Mouse (Mus musculus) hindbrain, embryonic 14.5 days (tissue): ENCODE results near the gene Phf23. TPM values are rescaled to one million over a fixed set of nuclear protein-coding genes. Genes with fewer than 3 reads are reported as not detected.

Experiments
- ATAC-seq: fragments of 200-750 bp; cut with Nextera tagmentation; 2 replicates; pipeline ENCODE4 v1.8.0; 2017; ENCODE audit warnings: moderate number of reproducible peaks, mild to moderate bottlenecking, moderate TSS enrichment, moderate library complexity; ENCODE audit not compliant: low FRiP score
- DNase-seq: peaks from one replicate; pipeline ENCODE4 v3.0.0-alpha.2; 2015; ENCODE audit warnings: low spot score
- H3K27ac ChIP-seq: fragments of 300-500 bp; sonication (generic); 2 replicates; pipeline ENCODE4 v1.5.1; 2014; ENCODE audit warnings: mild to moderate bottlenecking, moderate library complexity
- H3K27me3 ChIP-seq: fragments of 300-500 bp; sonication (generic); 2 replicates; pipeline ENCODE4 v1.6.1; 2014; ENCODE audit warnings: mild to moderate bottlenecking, low read length, mixed read lengths; ENCODE audit not compliant: control insufficient read depth, insufficient read depth
- H3K36me3 ChIP-seq: fragments of 300-500 bp; sonication (generic); replicated peaks from 2 replicates; pipeline ENCODE4 v1.6.1; 2014; ENCODE audit not compliant: control insufficient read depth, insufficient read depth
- H3K4me1 ChIP-seq: fragments of 300-500 bp; sonication (generic); replicated peaks from 2 replicates; pipeline ENCODE4 v1.6.1; 2014; ENCODE audit warnings: antibody characterized with exemption, low read length, mixed read lengths; ENCODE audit not compliant: control insufficient read depth, insufficient read depth
- H3K4me2 ChIP-seq: fragments of 300-500 bp; sonication (generic); replicated peaks from 2 replicates; pipeline ENCODE4 v1.6.1; 2014; ENCODE audit warnings: mild to moderate bottlenecking, moderate library complexity
- H3K4me3 ChIP-seq: fragments of 300-500 bp; sonication (generic); replicated peaks from 2 replicates; pipeline ENCODE4 v1.5.1; 2014; ENCODE audit warnings: mild to moderate bottlenecking, low read length
- H3K9ac ChIP-seq: fragments of 300-500 bp; sonication (generic); 2 replicates; pipeline ENCODE4 v1.6.1; 2014
- H3K9me3 ChIP-seq: fragments of 300-500 bp; sonication (generic); 2 replicates; pipeline ENCODE4 v1.6.1; 2016; ENCODE audit warnings: low read length; ENCODE audit not compliant: control insufficient read depth
- WGBS: fragments of 180-500 bp; shearing (Covaris S2); extraction: QIAGEN DNeasy Blood & Tissue Kit; methylation state at CpG from one replicate; pipeline ENCODE4 v1.1.7; 2014; 5-methylcytosine and 5-hydroxymethylcytosine counted together
- polyA plus RNA-seq: library from polyadenylated mRNA; unstranded; fragments of >200 nt; fragmentation: Nextera tagmentation; extraction: Ambion mirVana; gene quantifications from 2 replicates; pipeline ENCODE4 v1.2.1, GENCODE M21; 2014

Phf23 gene
- polyA plus RNA-seq, 1 experiment from 2014 or later: 38.0 TPM

DNA sequence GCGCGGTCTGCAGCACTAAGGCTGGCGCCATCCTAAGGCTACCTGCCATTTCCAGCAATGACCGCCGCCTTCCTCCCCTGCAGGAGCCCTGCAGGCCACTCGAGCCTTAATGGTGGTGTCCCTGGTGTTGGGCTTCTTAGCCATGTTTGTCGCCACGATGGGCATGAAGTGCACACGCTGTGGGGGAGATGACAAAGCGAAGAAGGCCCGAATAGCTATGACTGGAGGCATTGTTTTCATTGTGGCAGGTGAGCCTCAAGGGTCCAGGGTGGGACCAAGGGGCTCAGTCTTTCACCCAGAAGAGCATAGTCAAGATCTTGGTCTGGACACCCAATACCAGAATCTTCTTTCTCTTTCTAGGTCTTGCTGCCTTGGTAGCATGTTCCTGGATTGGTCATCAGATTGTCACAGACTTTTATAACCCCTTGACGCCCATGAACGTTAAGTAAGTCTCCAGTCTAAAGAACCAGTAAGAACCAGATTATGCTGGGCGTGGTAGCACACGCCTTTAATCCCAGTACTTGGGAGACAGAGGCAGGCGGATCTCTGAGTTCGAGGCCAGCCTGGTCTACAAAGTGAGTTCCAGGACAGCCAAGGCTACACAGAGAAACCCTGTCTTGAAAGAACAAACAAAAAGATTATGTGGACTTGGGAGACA is 28.6 kb upstream of the Phf23 start:
- Histone ChIP-seq H3K4me2 (peak overlapping the region; percentile 42), H3K4me1 (0 out of 2 replicates have a peak, but pooled peaks cover 7% of the 10 kb centered on the region), H3K27me3 (peaks cover 68% of the 10 kb centered on the region), H3K36me3 (peaks cover 38% of the 10 kb centered on the region), H3K4me3 (peak overlapping the region; percentile 16), H3K9ac (peak overlapping the region; percentile 44; the same call in 1 of the 2 replicates), H3K9me3 (no peaks in the 10 kb centered on the region), H3K27ac (no peak overlapping the region)
- no peak for DNase-seq
- ATAC-seq: no peak
- WGBS: 41% methylated on average over 17 of the region's 17 CpGs

DNA sequence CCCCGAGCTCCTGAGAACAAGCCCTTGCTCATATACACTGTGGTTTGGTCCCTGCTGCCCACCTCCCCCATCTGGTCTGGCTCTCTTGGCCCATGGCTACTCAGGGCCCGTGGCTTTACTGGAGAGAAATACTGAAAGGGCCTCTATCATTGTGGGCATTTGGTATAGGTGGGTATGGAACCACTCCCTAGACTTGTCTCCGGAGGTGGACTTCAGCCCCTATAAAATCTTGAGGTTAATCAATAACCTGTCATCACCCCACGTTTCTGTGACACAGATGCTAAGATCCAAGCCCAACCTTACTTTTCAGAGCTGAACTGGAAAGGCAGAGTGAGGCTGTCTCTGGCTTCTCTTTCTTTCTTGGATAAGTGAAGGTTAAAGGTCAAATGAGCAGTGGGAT is 26.8 kb upstream of the Phf23 start:
- peaks cover 56% of the 10 kb centered on the region for H3K36me3 ChIP-seq
- H3K4me2 ChIP-seq: no peak overlapping the region
- H3K27ac ChIP-seq: no peak overlapping the region
- peaks cover 50% of the 10 kb centered on the region for H3K27me3 ChIP-seq
- no peaks in the 10 kb centered on the region for H3K9me3 ChIP-seq
- ATAC-seq (no peak), DNase-seq (no peak)
- no peak overlapping the region for H3K4me3 ChIP-seq
- WGBS: 86% methylated on average over 4 of the region's 4 CpGs
- 0 out of 2 replicates have a peak, but pooled peaks cover 7% of the 10 kb centered on the region for H3K4me1 ChIP-seq
- no peak overlapping the region for H3K9ac ChIP-seq

DNA sequence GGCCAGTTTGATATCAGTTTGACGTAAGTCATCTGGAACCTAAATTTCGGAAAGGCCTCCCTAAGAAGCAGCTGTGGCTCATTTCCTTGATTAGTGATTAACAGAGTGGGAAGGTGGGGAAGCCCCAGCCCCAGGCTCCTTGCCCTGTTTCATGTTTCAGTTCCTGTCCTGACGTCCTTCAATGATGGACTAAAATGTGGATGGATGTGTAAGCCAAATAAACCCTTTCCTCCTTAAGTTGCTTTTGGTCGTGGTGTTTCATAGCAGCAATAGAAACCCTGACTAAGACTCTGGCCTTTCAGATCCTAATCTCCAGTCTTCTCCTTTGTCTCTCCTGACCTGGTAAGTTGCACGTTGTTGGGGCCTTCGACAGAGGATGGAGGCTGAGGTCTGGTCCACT is 25.4 kb upstream of the Phf23 start:
- H3K9me3 ChIP-seq: no peaks in the 10 kb centered on the region
- 90% methylated on average over 6 of the region's 6 CpGs for WGBS
- no peak overlapping the region for H3K27ac ChIP-seq
- ATAC-seq (no peak), DNase-seq (no peak)
- no peak overlapping the region for H3K4me3 ChIP-seq
- H3K4me1 ChIP-seq: 0 out of 2 replicates have a peak, but pooled peaks cover 7% of the 10 kb centered on the region
- H3K27me3 ChIP-seq: peaks cover 36% of the 10 kb centered on the region
- H3K9ac ChIP-seq: no peak overlapping the region
- H3K4me2 ChIP-seq: no peak overlapping the region
- H3K36me3 ChIP-seq: peaks cover 70% of the 10 kb centered on the region

DNA sequence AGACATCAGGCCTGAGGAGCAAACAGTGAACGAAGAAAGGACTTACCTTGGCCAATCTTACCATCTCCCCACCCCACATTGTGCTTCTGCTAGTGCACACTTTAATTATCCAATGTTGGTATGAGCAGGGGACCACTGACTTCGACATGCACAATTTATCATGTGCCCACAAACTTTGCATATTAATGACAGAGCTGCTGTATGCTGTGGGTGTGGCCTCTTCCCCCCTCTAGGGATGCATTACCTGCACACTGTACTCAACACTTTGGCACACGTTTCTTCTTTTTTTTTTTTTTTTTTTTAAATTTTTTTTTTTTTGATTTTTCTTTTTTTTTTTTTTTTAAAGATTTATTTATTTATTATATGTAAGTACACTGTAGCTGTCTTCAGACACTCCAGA is 24.8 kb upstream of the Phf23 start:
- peaks cover 30% of the 10 kb centered on the region for H3K27me3 ChIP-seq
- H3K27ac ChIP-seq: no peak overlapping the region
- ATAC-seq (no peak), DNase-seq (no peak)
- no peak overlapping the region for H3K9ac ChIP-seq
- H3K36me3 ChIP-seq: peaks cover 74% of the 10 kb centered on the region
- 82% methylated on average over 3 of the region's 3 CpGs for WGBS
- no peak overlapping the region for H3K4me3 ChIP-seq
- H3K9me3 ChIP-seq: no peaks in the 10 kb centered on the region
- H3K4me1 ChIP-seq: 0 out of 2 replicates have a peak, but pooled peaks cover 5% of the 10 kb centered on the region
- no peak overlapping the region for H3K4me2 ChIP-seq

DNA sequence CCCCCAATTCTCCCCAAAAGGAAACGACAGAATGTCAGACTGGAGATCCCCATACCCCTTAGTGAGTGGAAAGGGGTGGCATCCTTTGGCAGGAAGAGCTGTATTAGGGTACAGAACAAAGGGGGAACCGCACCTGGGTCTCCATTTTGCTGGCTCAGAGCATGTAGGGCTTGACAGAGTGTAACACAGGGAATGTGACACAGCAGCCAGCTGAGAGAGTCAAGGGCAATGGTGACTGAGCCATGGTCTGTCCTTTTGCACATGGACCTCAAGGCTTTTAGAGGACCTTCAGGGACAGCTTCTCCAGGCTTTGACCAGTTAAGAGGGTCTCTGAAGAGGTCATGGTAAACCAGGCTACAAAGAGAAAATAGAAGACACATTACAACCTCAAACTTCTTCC is 20.7 kb upstream of the Phf23 start:
- no peak overlapping the region for H3K9ac ChIP-seq
- DNase-seq (no peak), ATAC-seq (no peak)
- no peak overlapping the region for H3K4me3 ChIP-seq
- H3K27ac ChIP-seq: no peak overlapping the region
- H3K27me3 ChIP-seq: no peaks in the 10 kb centered on the region
- H3K4me1 ChIP-seq: peaks cover 10% of the 10 kb centered on the region
- no peak overlapping the region for H3K4me2 ChIP-seq
- H3K36me3 ChIP-seq: peaks cover 71% of the 10 kb centered on the region
- H3K9me3 ChIP-seq: no peaks in the 10 kb centered on the region
- 98% methylated on average over 2 of the region's 2 CpGs for WGBS

DNA sequence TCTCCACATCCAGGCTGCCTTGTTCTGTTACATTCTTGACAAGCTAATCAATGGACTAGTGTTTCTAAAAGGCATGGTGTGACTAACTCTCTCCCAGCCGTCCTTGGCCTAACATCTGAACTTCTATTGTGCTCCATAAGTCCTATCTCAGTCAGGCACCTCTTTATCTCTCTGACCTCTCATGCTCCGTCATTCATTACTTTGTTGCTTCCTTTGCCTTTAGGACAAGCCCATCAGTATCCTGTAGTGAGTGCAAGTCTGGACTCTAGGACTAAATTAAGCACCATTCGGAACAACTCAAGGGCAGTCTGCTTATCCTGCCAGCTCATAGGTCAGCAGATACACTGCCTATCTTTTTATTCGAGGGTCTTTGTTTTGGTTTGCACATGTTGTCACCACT is 19.3 kb upstream of the Phf23 start:
- H3K4me2 ChIP-seq: no peak overlapping the region
- no peak overlapping the region for H3K9ac ChIP-seq
- no peaks in the 10 kb centered on the region for H3K27me3 ChIP-seq
- DNase-seq (no peak), ATAC-seq (no peak)
- WGBS: 92% methylated on average over 4 of the region's 4 CpGs
- peaks cover 10% of the 10 kb centered on the region for H3K4me1 ChIP-seq
- no peak overlapping the region for H3K27ac ChIP-seq
- no peaks in the 10 kb centered on the region for H3K9me3 ChIP-seq
- H3K4me3 ChIP-seq: no peak overlapping the region
- peaks cover 61% of the 10 kb centered on the region for H3K36me3 ChIP-seq

DNA sequence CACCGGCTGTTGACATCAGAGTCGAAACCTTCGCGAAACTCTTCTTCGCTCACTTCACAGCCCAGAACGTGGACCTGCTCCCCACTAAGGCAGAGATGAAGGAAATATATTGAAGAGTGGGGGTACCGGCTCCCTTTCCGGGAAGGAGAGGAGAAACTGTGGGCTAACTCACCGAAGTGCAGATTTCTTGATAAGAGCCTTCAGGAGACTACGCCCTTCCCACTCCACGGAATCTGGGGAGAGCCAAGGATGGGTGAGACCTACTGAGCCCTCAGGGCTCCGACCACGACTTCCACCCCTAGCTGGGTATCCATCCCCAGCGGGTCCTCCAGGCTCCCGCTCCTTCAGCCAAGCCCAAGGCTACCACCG is 15.8 kb upstream of the Phf23 start:
- Histone ChIP-seq H3K4me2 (peak overlapping the region; percentile 72), H3K36me3 (peaks cover 39% of the 10 kb centered on the region), H3K27me3 (no peaks in the 10 kb centered on the region), H3K4me3 (peak overlapping the region; percentile 100), H3K9me3 (no peaks in the 10 kb centered on the region), H3K9ac (peak overlapping the region; percentile 78), H3K4me1 (peaks cover 27% of the 10 kb centered on the region), H3K27ac (peak overlapping the region; percentile 100)
- 3% methylated on average over 16 of the region's 16 CpGs for WGBS
- ATAC-seq: no peak
- no peak for DNase-seq

DNA sequence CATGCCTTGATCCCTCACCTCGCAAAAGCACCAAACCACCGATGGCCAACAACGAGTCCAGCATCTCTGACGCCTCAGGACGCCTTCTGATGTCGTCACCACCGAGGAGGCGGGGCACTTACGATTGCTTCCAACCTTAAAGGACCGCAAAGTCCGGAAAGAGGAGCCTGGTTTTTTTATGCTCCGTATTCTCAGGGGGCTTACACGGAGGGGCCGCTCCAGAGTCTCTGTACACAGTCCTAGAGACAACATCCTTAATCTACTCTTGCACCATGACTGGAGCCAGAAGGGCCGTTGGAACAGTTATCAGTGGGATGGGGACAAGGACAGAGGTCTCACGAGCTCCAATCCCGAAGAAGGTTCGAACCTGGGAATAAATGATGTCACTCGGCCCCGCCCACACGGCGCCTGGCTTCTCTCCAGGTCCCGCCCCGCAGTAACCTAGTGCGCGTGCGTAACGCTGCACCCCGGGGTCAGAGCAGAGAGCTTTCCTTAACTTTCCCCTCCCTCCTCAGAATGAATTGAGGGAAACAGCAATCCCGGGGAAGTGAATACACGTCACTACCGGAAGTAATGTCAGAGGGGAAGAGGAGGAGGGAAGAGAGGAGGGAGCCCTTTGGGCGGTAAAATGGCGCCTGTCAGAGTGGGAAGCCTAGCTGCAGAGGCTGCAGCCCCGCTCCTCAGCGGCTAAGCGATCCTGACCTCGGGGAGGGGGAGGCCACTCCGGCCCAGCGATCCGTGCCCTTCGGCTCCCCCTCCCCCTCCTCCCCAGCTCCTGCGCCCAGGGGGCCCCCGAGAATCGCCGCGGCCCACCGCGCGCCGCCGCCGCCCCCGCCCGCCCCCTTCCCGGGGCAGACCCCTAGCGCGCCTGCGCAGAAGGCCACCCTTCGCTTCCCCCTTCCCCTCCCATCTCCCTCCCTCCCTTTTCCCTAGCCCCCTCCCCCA is 15.1 kb upstream of the Phf23 start:
- H3K4me1 ChIP-seq: peaks cover 27% of the 10 kb centered on the region
- H3K36me3 ChIP-seq: peaks cover 39% of the 10 kb centered on the region
- peak overlapping the region; percentile 100 for H3K4me3 ChIP-seq
- peak overlapping the region; percentile 72 for H3K4me2 ChIP-seq
- ATAC-seq (peak; percentile 94), DNase-seq (peak; percentile 100)
- no peaks in the 10 kb centered on the region for H3K9me3 ChIP-seq
- under 1% methylated on average over 33 of the region's 60 CpGs for WGBS
- H3K9ac ChIP-seq: peak overlapping the region; percentile 100
- H3K27me3 ChIP-seq: no peaks in the 10 kb centered on the region
- peak overlapping the region; percentile 100 for H3K27ac ChIP-seq

DNA sequence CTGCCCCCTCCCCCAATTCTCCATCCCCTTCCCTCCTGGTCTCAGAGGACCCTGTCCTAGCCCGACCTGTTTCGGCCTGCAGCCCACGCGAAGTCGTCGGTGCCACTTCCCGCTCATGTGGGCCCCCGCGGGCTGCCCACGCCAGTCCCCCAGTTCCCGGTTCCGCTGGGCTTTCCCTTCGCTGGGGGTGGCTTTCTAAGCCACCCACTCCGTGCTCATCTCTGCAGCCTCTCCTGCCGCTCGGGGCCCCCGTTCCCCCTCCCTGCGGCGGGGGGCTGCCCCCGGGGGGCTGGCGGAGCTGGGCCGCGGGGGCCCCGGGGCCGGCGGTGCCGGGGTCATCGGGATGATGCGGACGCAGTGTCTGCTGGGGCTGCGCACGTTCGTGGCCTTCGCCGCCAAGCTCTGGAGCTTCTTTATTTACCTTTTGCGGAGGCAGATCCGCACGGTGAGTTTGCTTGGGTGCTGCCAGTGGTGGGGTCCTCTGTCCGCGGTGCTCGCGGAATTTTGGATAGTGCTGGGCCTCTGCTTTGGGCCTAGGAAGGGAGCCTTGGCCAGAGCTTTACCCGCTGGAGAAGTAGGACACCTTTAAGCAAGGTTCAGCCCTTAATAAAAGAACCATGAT is 14.3 kb upstream of the Phf23 start, which contains the start of gene Ctdnep1:
Gene Ctdnep1, plus strand, starts transcription at position 16 of the 622 bp plus-strand sequence.
- under 1% methylated on average over 35 of the region's 43 CpGs for WGBS
- H3K4me3 ChIP-seq: peak within 1 kb of the TSS; percentile 100
- no peak for DNase-seq

More for the DNA sequence above, 14.3 kb upstream of the Phf23 start, which contains the start of gene Ctdnep1:
- H3K4me2 ChIP-seq: peak within 1 kb of the TSS; percentile 72
- H3K27ac ChIP-seq: peak within 1 kb of the TSS; percentile 100
- no peaks in the 10 kb centered on the region for H3K9me3 ChIP-seq
- ATAC-seq: peak; percentile 41; the same call in 1 of the 2 replicates
- H3K27me3 ChIP-seq: no peaks in the 10 kb centered on the region
- H3K36me3 ChIP-seq: peaks cover 39% of the 10 kb centered on the region
- peaks cover 27% of the 10 kb centered on the region for H3K4me1 ChIP-seq
- peak within 1 kb of the TSS; percentile 100 for H3K9ac ChIP-seq
